Mouse (Mus musculus) kidney, adult 11 months (tissue): Measurements from ENCODE around the gene C130032M10Rik.

Experiments
- DNase-seq: peaks from one replicate; pipeline ENCODE4 v3.0.0; 2022

Gene C130032M10Rik

GRCm38 (mm10) chr9:114549117-114549516 is 33.6 kb downstream of the C130032M10Rik start:
- DNase-seq = no peak

- no peak for DNase-seq
Observed at GRCm38 (mm10) chr9:114550033-114550432, 34.5 kb downstream of the C130032M10Rik start.

DNA sequence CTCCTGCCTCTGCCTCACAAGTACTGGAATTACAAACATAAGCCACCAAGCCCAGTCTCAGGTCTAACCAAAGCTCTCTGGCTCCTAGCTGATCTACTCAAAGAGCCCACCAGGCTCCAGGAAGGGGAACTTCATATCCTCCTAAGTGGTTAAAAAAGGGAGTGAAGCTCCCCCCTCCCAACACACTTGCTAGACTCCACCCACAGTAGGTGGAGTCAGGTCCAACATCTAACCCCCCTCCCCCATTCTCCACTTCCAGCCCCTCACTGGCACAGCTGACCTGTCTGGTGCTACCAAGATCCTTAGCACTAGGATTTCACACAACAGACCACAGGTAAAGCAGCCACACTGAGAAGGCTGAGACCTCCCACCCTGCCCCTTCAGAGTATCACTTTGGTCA is 38.3 kb downstream of the C130032M10Rik start:
- no peak for DNase-seq

DNA sequence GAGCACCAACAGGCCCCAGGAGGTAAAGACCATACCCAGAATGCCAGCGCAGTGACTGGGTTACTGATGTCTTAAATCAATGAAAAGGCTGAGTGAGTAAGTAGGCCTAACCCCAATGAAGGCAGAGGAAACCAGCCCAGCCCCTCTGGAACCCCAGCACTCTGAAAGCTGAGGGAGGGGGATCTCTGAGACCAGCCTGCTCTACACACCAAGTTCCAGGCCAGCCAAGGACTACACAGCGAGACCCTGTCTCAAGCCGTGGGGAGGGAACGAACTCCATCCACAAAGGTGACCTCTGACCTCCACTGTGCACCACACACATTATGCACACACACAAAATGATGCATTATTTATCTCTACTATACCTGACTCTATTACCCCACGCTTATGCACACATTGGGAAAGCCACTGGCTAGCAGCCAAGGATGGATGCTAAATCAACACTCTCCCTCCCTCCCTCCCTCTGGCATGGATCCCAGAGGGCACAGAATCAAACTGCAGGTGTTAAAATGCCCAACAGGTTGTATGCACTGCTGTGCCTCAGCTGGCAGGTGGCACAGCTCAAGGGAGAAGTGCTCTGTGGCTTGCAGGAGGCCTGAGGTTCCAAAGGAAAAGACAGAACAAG is 39.0 kb downstream of the C130032M10Rik start:
- DNase-seq = no peak

- DNase-seq = no peak
Observed at GRCm38 (mm10) chr9:114556276-114556855, 40.9 kb downstream of the C130032M10Rik start.

DNA sequence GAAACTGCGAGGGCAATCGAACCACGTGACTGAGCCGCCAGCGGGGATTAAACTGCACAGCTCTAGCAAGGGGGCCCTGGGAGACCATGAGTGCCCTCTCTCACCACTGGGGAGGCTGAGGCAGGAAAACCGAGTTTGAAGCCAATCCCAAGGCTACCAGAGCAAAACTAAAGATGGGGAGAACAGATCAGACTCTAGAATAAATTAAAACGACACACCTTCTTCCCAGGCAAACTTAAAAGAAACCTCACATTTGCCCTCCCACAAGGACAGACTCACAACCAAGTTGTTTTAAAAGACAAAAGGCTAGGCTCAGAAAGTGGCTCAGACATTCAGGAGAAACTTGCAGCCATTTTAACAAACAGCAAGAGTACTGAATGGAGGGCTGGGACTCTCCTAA is 41.6 kb downstream of the C130032M10Rik start:
- DNase-seq = no peak

GRCm38 (mm10) chr9:114560141-114560540 is 44.6 kb downstream of the C130032M10Rik start:
- DNase-seq = no peak

- no peak for DNase-seq
Observed at GRCm38 (mm10) chr9:114560771-114561670, 45.5 kb downstream of the C130032M10Rik start.

DNA sequence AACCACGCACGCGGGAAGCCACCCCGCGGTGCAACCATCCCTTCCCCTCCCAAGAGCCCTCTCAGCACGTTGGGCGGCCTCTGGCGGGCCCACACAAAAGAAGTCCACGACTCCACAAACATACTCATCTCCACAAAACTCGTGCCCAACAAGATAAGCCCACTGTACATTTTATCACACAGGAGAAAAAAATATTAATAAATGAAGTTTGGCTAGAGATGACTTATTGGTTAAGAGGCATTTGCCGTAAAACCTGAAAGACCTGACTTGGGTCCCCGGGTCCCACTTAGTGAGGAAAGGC is 46.1 kb downstream of the C130032M10Rik start:
- no peak for DNase-seq

DNA sequence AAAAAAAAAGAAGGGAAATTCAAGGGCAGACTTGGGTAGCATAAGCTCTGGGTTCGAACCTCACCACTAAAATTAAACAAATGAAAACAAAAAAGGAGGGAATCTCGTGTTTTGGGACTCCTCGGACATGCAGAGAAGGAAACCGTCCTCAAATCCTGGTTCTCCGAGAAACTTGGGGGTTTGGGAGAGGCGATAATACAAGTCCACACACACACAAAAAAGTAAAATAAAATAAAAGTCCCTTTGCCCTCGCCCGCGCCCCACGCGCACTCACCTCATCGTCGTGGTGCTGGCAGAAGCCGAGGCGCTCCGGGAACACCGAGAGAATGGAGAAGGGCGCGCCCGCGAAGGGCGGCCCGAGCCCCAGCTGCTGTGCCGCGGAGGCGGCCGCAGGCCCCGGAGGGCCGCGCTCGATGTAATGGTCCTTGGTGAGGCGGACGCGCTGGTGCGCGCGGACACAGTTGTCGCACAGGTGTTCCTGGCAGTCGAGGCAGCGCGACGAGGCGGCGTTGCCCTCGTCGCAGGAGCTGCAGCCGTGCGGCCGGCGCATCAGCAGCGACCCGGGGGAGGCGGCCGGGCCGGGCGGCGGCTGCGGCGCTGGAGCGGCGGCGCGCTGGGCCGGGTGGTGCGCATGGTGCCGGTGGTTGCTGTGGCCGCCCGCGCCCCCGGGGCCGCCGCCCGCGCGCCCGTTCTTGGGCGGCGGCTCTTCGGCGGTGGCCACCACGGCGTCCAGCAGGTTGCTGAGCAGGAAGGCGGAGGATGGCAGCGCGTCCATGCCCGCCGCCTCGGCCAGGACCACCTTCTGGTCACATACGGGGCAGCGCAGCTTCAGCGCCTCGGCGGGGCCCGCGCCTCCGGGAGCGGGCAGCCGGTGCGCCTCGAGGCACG is 46.8 kb downstream of the C130032M10Rik start:
- DNase-seq = no peak

GRCm38 (mm10) chr9:114562919-114563751 is 47.6 kb downstream of the C130032M10Rik start:
- DNase-seq = no peak

DNA sequence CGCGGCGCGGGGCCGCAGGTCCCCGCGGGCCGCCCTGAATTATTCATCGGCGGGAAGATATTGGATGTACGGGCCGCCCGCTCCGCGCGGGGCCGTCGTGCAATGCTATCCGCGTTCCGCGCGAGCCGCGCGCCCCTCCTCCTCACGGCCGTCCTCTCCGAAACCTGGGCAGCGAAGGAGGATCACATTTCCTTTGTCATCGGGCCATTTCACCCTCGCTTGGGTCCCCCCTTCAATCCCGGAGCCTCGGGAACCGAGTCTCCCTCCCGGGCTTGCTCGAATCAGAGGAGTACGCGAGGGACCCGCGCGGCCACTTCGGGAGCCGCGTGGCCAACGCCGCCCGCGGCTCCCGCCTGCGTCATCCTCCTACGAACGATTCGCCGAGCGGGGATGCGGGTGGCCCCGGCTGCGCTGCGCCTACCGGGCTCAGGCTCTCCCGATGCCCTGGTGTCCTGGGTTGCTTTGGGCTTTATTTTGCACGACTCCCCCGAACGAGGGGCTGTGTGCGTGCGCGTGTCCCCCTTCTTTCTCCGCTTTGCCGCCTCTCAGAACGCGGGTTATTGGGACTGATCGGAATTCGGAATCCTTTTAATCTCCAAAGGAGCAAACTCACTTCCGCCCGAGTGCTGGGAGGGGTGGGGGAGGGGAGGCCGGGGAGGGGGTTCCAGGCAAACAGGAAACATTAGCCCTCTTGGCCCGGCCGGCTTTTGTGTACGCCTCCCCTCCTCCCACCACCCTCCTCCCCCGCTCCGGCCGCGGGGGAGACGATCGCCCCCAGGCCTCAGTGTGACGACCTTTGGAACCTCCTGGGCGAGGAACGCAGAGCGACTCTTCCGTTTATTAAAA is 48.5 kb downstream of the C130032M10Rik start, which contains the start of gene Trim71:
TSS of gene Trim71 (minus strand) at position 609 of the 846 bp plus-strand sequence.
- no peak for DNase-seq

DNA sequence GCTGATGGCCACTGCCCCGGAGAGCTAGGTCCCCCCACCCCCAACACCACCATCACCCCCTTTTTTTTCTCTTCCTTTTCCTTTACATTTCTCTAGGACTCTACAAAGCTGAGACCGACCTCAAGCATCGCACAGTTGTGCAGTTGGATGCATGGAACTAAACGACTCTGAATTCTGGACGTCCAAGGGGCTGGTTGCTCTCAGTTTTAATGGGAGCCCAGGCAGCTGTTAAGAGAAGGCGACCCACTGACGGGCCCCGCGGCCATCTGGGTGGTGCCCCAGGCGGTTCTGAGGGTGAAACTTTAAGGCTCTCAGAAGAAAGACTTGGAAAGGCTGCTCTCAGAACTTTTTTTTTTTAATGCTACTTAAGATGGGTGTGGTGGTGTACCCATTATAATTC is 49.2 kb downstream of the C130032M10Rik start:
- no peak for DNase-seq
